Mouse (Mus musculus) adrenal gland, postnatal 36 days (tissue): ENCODE measurements around the gene C4bp. TPM values are rescaled to one million over a fixed set of nuclear protein-coding genes. Genes with fewer than 3 reads are reported as not detected.

ENCODE experiments used
- total RNA-seq, 2 experiments: library from RNA; stranded (reverse); gene quantifications; 2 replicates each; pipeline ENCODE4 v1.2.3; 2021

C4bp gene
- total RNA-seq, 2 experiments from 2014 or later = 0.46 TPM; not detected in 1

Other genes starting within 250 kb of the C4bp start
- gene Cd55b, start 238.6 kb downstream of the C4bp start, total RNA-seq = under 1 TPM in 1 of 2 experiments, not detected in 1; 0.40 TPM
- 10 to 100 TPM; 12.0 to 16.6 TPM for gene Cd55, start 198.9 kb downstream of the C4bp start, total RNA-seq
- not detected for gene Zp3r, start 32.0 kb downstream of the C4bp start, total RNA-seq
- gene Gm29427, start 54.2 kb upstream of the C4bp start, total RNA-seq = not detected
- gene Yod1, start 55.7 kb upstream of the C4bp start, total RNA-seq = 10 to 100 TPM in 1 of 2 experiments, 1 to 10 TPM in 1; 7.7 to 18.8 TPM
- gene Pfkfb2, start 67.6 kb upstream of the C4bp start, total RNA-seq = 10 to 100 TPM; 27.2 to 48.8 TPM
- gene AA986860, start 70.3 kb upstream of the C4bp start, total RNA-seq = 10 to 100 TPM in 1 of 2 experiments, 1 to 10 TPM in 1; 2.7 to 13.1 TPM
- not detected for gene Fcamr, start 139.3 kb upstream of the C4bp start, total RNA-seq
- gene Pigr, start 165.1 kb upstream of the C4bp start, total RNA-seq = under 1 TPM; 0.16 to 0.20 TPM
- not detected for gene Fcmr, start 204.0 kb upstream of the C4bp start, total RNA-seq
- not detected for gene Il24, start 225.8 kb upstream of the C4bp start, total RNA-seq
- not detected for gene Il20, start 249.8 kb upstream of the C4bp start, total RNA-seq